ENCODE assay signal across 9 mouse cellular contexts in genomic region chr15:88862881-88863694, GRCm38 (mm10). TPM values are rescaled to one million over a fixed set of nuclear protein-coding genes. Genes with fewer than 3 reads are reported as not detected.
DNase-seq lines count a peak whose midpoint lies in the region; ATAC-seq and TF ChIP-seq lines count a peak whose summit lies in the region.
"Had no signal": no experiment of that assay in that cellular context is flagged by ENCODE, and none has a peak within 500 bp of the region (broad histone marks: within the 10 kb centered on the region; RNA-seq: fewer than 3 reads in every experiment).

No protein-coding gene starts in this region.

- H3K27me3 ChIP-seq in intestine, postnatal 0 days (replicated peaks; ENCODE audit: control insufficient read depth, insufficient read depth, low read length) = no peaks in the 10 kb centered on the region
- no peaks in the 10 kb centered on the region for H3K27me3 ChIP-seq in limb, embryonic 13.5 days
- no peaks in the 10 kb centered on the region for H3K27me3 ChIP-seq in midbrain, postnatal 0 days (ENCODE audit: insufficient read depth, low read length)
- H3K27me3 ChIP-seq in testis, adult 2 months (ENCODE audit: control insufficient read depth, insufficient read depth, low read length) = no peaks in the 10 kb centered on the region
- H3K27me3 ChIP-seq: Patski had no signal

- peak overlapping the region; percentile 91 for H3K9ac ChIP-seq in intestine, postnatal 0 days (ENCODE audit: low read depth, low read length)
- H3K9ac ChIP-seq in limb, embryonic 13.5 days = peak overlapping the region; percentile 87
- H3K9ac ChIP-seq in midbrain, postnatal 0 days (replicated peaks; ENCODE audit: low read length, poor library complexity, severe bottlenecking) = peak overlapping the region; percentile 71

- under 1% methylated on average over 81 of the region's 98 CpGs for WGBS in intestine, postnatal 0 days
- under 1% methylated on average over 95 of the region's 98 CpGs for WGBS in limb, embryonic 13.5 days
- under 1% methylated on average over 85 of the region's 98 CpGs for WGBS in midbrain, postnatal 0 days

- ATAC-seq in intestine, postnatal 0 days = no peak
- ATAC-seq in limb, embryonic 13.5 days (ENCODE audit: low FRiP score, low read depth) = peak; percentile 10
- ATAC-seq in midbrain, postnatal 0 days (ENCODE audit: low FRiP score) = 0 out of 2 replicates have a peak, but pooled peaks have one; percentile 8

- H3K27ac ChIP-seq in intestine, postnatal 0 days (ENCODE audit: low read depth, low read length) = peak overlapping the region; percentile 97
- peak overlapping the region; percentile 94 for H3K27ac ChIP-seq in limb, embryonic 13.5 days
- peak overlapping the region; percentile 85 for H3K27ac ChIP-seq in midbrain, postnatal 0 days (ENCODE audit: low read depth, low read length)
- H3K27ac ChIP-seq in testis, adult 2 months (ENCODE audit: control insufficient read depth, insufficient read depth, low read depth, low read length) = peak overlapping the region; percentile 74

- peak overlapping the region; percentile 74 for H3K4me2 ChIP-seq in intestine, postnatal 0 days (replicated peaks; ENCODE audit: low read depth)
- H3K4me2 ChIP-seq in limb, embryonic 13.5 days (replicated peaks) = peak overlapping the region; percentile 95
- H3K4me2 ChIP-seq in midbrain, postnatal 0 days (ENCODE audit: low read depth, low read length, poor library complexity, severe bottlenecking) = peak overlapping the region; percentile 79

- H3K36me3 ChIP-seq in intestine, postnatal 0 days (ENCODE audit: control insufficient read depth, insufficient read depth) = peaks cover 17% of the 10 kb centered on the region; the same call in 1 of the 2 replicates
- peaks cover 32% of the 10 kb centered on the region for H3K36me3 ChIP-seq in limb, embryonic 13.5 days
- peaks cover 27% of the 10 kb centered on the region for H3K36me3 ChIP-seq in midbrain, postnatal 0 days (ENCODE audit: insufficient read depth, low read length)
- peaks cover 3% of the 10 kb centered on the region for H3K36me3 ChIP-seq in testis, adult 2 months (ENCODE audit: control insufficient read depth, insufficient read depth, low read length)

- peaks cover 9% of the 10 kb centered on the region for H3K4me1 ChIP-seq in intestine, postnatal 0 days (replicated peaks; ENCODE audit: control insufficient read depth, insufficient read depth, low read length)
- H3K4me1 ChIP-seq in limb, embryonic 13.5 days = peaks cover 50% of the 10 kb centered on the region
- H3K4me1 ChIP-seq in midbrain, postnatal 0 days (ENCODE audit: insufficient read depth, low read length) = peaks cover 6% of the 10 kb centered on the region; the same call in 1 of the 2 replicates
- H3K4me1 ChIP-seq in testis, adult 2 months (ENCODE audit: control insufficient read depth, insufficient read depth, low read length) = peaks cover 42% of the 10 kb centered on the region

- peak overlapping the region; percentile 83 for H3K4me3 ChIP-seq in intestine, postnatal 0 days (ENCODE audit: low read depth, low read length)
- peak overlapping the region; percentile 85 for H3K4me3 ChIP-seq in limb, embryonic 13.5 days
- peak overlapping the region; percentile 61 for H3K4me3 ChIP-seq in midbrain, postnatal 0 days (ENCODE audit: low read depth, low read length)
- H3K4me3 ChIP-seq in testis, adult 2 months (ENCODE audit: control insufficient read depth, low read depth, low read length) = peak overlapping the region; percentile 95

- peak; percentile 28; the same call in 1 of the 2 replicates for TF ChIP-seq CTCF in intestine, postnatal 0 days (IDR thresholded peaks at IDR 0.05; ENCODE audit: low read depth)
- TF ChIP-seq CTCF in midbrain, postnatal 0 days (IDR thresholded peaks at IDR 0.05) = no peak
- TF ChIP-seq CTCF in testis, adult 2 months (IDR thresholded peaks at IDR 0.05; ENCODE audit: control insufficient read depth, insufficient read depth, insufficient replicate concordance, low read depth, low read length) = no peak

- H3K9me3 ChIP-seq in intestine, postnatal 0 days (ENCODE audit: control insufficient read depth) = no peaks in the 10 kb centered on the region
- no peaks in the 10 kb centered on the region for H3K9me3 ChIP-seq in limb, embryonic 13.5 days
- H3K9me3 ChIP-seq in midbrain, postnatal 0 days (ENCODE audit: low read length) = no peaks in the 10 kb centered on the region

- peak; percentile 61 to 66 for DNase-seq in frontal cortex, postnatal 10 days (ENCODE audit: low spot score in 2 of 2)
- no peak for DNase-seq in frontal cortex, adult 2 months (ENCODE audit: extremely low spot score in 1 of 2, low spot score in 1 of 2)
- peak; percentile 83 for DNase-seq in cerebellum, adult 11-12 months
- DNase-seq in frontal cortex, postnatal 25 days (ENCODE audit: low spot score in 2 of 2) = peak; percentile 50
- peak; percentile 34 for DNase-seq in midbrain, postnatal 0 days (ENCODE audit: low spot score)

- TF ChIP-seq POLR2A in testis, adult 2 months (IDR thresholded peaks at IDR 0.05; ENCODE audit: control insufficient read depth, low read depth, low read length) = no peak

RNA-seq across cellular contexts. Expression of gene Pim3, which starts 1.1 kb away (rescaled TPM):
- polyA plus RNA-seq in frontal cortex, adult 2 months (2012; rRNA removed) = 13.6 and 22.2 TPM in 2 replicates
- polyA plus RNA-seq in intestine, postnatal 0 days (2015; fragmentation: Nextera tagmentation; extraction: Ambion mirVana) = 28.0 and 36.8 TPM in 2 replicates
- polyA plus RNA-seq in limb, embryonic 13.5 days (2015; fragmentation: Nextera tagmentation; extraction: Ambion mirVana) = 50.7 and 52.2 TPM in 2 replicates
- total RNA-seq in midbrain, postnatal 0 days (2014; rRNA removed) = 78.0 and 95.4 TPM in 2 replicates
- 69.1 and 72.5 TPM in 2 replicates for polyA plus RNA-seq in midbrain, postnatal 0 days (2015; fragmentation: Nextera tagmentation; extraction: Ambion mirVana)
- 10.8 and 13.2 TPM in 2 replicates for polyA plus RNA-seq in testis, adult 2 months (2012; rRNA removed)

RNA-seq across cellular contexts. Expression of gene Creld2, which starts 43.6 kb away (rescaled TPM):
- polyA plus RNA-seq in frontal cortex, adult 2 months (2012; rRNA removed) = 24.1 and 31.2 TPM in 2 replicates
- polyA plus RNA-seq in intestine, postnatal 0 days (2015; fragmentation: Nextera tagmentation; extraction: Ambion mirVana) = 67.8 and 67.9 TPM in 2 replicates
- polyA plus RNA-seq in limb, embryonic 13.5 days (2015; fragmentation: Nextera tagmentation; extraction: Ambion mirVana) = 83.4 and 86.1 TPM in 2 replicates
- total RNA-seq in midbrain, postnatal 0 days (2014; rRNA removed) = 25.4 and 31.5 TPM in 2 replicates
- 38.2 and 41.7 TPM in 2 replicates for polyA plus RNA-seq in midbrain, postnatal 0 days (2015; fragmentation: Nextera tagmentation; extraction: Ambion mirVana)
- 347 and 372 TPM in 2 replicates for polyA plus RNA-seq in testis, adult 2 months (2012; rRNA removed)

RNA-seq across cellular contexts. Expression of gene Alg12, which starts 44.0 kb away (rescaled TPM):
- polyA plus RNA-seq in frontal cortex, adult 2 months (2012; rRNA removed) = 15.3 and 15.7 TPM in 2 replicates
- polyA plus RNA-seq in intestine, postnatal 0 days (2015; fragmentation: Nextera tagmentation; extraction: Ambion mirVana) = 7.3 and 8.4 TPM in 2 replicates
- 10.2 and 11.6 TPM in 2 replicates for polyA plus RNA-seq in limb, embryonic 13.5 days (2015; fragmentation: Nextera tagmentation; extraction: Ambion mirVana)
- total RNA-seq in midbrain, postnatal 0 days (2014; rRNA removed) = 9.3 and 11.5 TPM in 2 replicates
- 5.5 and 7.0 TPM in 2 replicates for polyA plus RNA-seq in midbrain, postnatal 0 days (2015; fragmentation: Nextera tagmentation; extraction: Ambion mirVana)
- 24.6 and 32.8 TPM in 2 replicates for polyA plus RNA-seq in testis, adult 2 months (2012; rRNA removed)

Comparison
In these comparisons a context has a peak if more than half of its experiments do, and no peak if none do; other contexts are left out.
1. DNase-seq: peak in frontal cortex, postnatal 10 days (2 of 2), cerebellum, adult 11-12 months (single experiment), frontal cortex, postnatal 25 days (2 of 2) and midbrain, postnatal 0 days (single experiment); none in frontal cortex, adult 2 months (0 of 2).
2. Peak in every context shown above with its lines, with median percentiles within 50 percentile points of each other: H3K27ac ChIP-seq, H3K4me2 ChIP-seq, H3K4me3 ChIP-seq and H3K9ac ChIP-seq.